Mouse (Mus musculus): ENCODE data around the gene Sphk1. TPM values are rescaled to one million over a fixed set of nuclear protein-coding genes. Genes with fewer than 3 reads are reported as not detected.
A peak's percentile ranks its signal among the peaks of the same experiment; 100 is the strongest.

Gene Sphk1
- polyA plus RNA-seq, 1 experiment from 2014 or later = 3.1 TPM

DNA sequence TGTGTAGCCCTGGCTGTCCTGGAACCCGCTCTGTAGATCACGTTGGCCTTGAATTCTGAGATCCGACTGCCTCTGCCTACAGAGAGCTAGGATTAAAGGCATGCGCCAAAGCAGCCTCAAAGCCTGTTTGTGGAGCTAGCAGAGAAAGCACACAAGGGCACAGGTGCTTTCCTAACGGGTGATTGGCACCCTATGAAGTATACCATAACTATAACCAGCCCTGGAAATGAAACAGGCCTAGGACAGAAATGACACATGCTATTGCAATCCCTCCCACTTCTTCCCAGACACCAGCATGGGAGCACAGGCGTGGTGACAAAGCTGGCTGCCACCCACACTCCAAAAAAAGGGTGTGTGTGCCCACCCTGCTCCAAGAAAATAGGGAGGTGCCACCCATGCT, 17.7 kb upstream of the Sphk1 start:
- Histone ChIP-seq H3K4me2 (no peak overlapping the region), H3K4me3 (no peak overlapping the region), H3K27me3 (0 out of 2 replicates have a peak, but pooled peaks cover 16% of the 10 kb centered on the region), H3K27ac (no peak overlapping the region), H3K9me3 (peaks cover 3% of the 10 kb centered on the region; the same call in 1 of the 2 replicates), H3K9ac (no peak overlapping the region), H3K36me3 (no peaks in the 10 kb centered on the region), H3K4me1 (replicated peaks) (peaks cover 5% of the 10 kb centered on the region; the same call in 1 of the 2 replicates)
- no peak for ATAC-seq (ENCODE audit: low FRiP score)
- 83% methylated on average over 6 of the region's 6 CpGs for WGBS

GRCm38 (mm10) chr11:116513531-116514038, 17.1 kb upstream of the Sphk1 start:
- H3K4me3 ChIP-seq = no peak overlapping the region
- ATAC-seq (ENCODE audit: low FRiP score) = no peak
- H3K27me3 ChIP-seq = 0 out of 2 replicates have a peak, but pooled peaks cover 16% of the 10 kb centered on the region
- H3K27ac ChIP-seq = no peak overlapping the region
- no peak overlapping the region for H3K4me2 ChIP-seq
- no peaks in the 10 kb centered on the region for H3K36me3 ChIP-seq
- H3K4me1 ChIP-seq (replicated peaks) = peaks cover 5% of the 10 kb centered on the region; the same call in 1 of the 2 replicates
- H3K9me3 ChIP-seq = peaks cover 3% of the 10 kb centered on the region; the same call in 1 of the 2 replicates
- H3K9ac ChIP-seq = no peak overlapping the region
- WGBS = 90% methylated on average over 4 of the region's 4 CpGs

DNA sequence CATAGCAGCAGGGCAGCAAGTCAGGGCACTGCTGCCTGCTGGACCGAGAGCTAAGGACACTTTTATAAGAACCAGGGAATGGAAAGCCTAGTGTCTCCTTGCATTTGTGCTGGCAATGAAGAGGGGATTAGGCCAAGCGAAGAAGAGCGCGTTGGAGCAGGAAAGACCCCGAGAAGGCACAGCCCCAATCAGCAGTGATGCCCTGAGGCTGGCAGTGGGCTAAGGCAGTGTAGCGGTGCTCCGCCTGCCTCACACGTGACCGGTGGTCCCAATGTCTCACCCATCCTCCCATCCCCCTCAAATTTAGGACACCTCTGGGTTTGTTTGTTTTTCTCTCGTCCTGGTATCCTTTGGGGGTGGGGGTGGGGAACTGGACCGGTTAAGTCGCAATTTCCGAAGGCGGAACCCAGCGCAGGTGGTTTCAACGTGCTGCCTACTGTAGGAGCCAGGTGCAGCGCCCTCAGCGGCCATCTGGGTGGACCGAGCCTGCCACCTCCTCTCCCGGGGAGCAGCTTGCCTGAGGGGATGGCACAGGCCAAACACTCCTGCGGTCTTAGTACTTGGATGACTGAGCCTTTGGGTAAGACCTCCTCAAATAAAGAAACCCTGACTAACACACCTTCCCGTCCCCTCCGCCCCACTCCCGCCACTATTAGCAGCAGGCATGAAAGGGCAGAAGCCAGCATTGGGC, 15.2 kb upstream of the Sphk1 start:
- ATAC-seq (ENCODE audit: low FRiP score) = no peak
- Histone ChIP-seq H3K9ac (0 out of 2 replicates have a peak overlapping the region, but pooled peaks have one; percentile 19), H3K27ac (no peak overlapping the region), H3K36me3 (no peaks in the 10 kb centered on the region), H3K27me3 (0 out of 2 replicates have a peak, but pooled peaks cover 16% of the 10 kb centered on the region), H3K9me3 (peaks cover 3% of the 10 kb centered on the region; the same call in 1 of the 2 replicates), H3K4me3 (peak overlapping the region; percentile 14; the same call in 1 of the 2 replicates), H3K4me2 (peak overlapping the region; percentile 44), H3K4me1 (replicated peaks) (peaks cover 5% of the 10 kb centered on the region; the same call in 1 of the 2 replicates)
- whole genome bisulfite sequencing = 17% methylated on average over 24 of the region's 24 CpGs

DNA sequence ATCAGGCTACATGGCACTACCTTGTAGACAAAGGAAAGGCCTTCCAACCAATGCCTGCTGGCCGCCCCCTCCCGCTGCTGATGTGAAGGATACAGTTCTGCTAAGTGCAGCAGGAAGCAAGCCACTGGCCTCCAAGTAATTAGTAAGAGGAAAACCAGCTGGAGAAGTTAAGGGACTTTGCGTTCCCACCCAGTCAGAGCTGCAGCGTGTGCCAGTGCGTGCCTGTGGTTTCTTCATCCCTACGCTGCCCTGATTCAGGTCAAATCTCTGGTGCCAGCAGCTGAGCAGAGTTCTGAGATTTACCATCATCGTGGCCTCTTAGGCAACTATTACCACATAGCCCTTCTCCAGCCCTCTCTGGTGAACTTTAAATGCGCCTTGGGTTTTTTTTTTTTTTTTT, 12.2 kb upstream of the Sphk1 start:
- Histone ChIP-seq H3K27me3 (0 out of 2 replicates have a peak, but pooled peaks cover 15% of the 10 kb centered on the region), H3K4me2 (no peak overlapping the region), H3K4me3 (no peak overlapping the region), H3K9me3 (no peaks in the 10 kb centered on the region), H3K36me3 (no peaks in the 10 kb centered on the region), H3K9ac (no peak overlapping the region), H3K27ac (no peak overlapping the region), H3K4me1 (replicated peaks) (peaks cover 13% of the 10 kb centered on the region)
- WGBS = 78% methylated on average over 8 of the region's 8 CpGs
- ATAC-seq (ENCODE audit: low FRiP score) = no peak

- no peak for ATAC-seq (ENCODE audit: low FRiP score)
- Histone ChIP-seq H3K9ac (no peak overlapping the region), H3K4me3 (no peak overlapping the region), H3K27me3 (0 out of 2 replicates have a peak, but pooled peaks cover 3% of the 10 kb centered on the region), H3K36me3 (no peaks in the 10 kb centered on the region), H3K4me1 (replicated peaks) (peaks cover 14% of the 10 kb centered on the region), H3K9me3 (no peaks in the 10 kb centered on the region), H3K4me2 (no peak overlapping the region), H3K27ac (no peak overlapping the region)
- WGBS = 58% methylated on average over 3 of the region's 3 CpGs
Measured at GRCm38 (mm10) chr11:116521143-116521542, 9.6 kb upstream of the Sphk1 start.

DNA sequence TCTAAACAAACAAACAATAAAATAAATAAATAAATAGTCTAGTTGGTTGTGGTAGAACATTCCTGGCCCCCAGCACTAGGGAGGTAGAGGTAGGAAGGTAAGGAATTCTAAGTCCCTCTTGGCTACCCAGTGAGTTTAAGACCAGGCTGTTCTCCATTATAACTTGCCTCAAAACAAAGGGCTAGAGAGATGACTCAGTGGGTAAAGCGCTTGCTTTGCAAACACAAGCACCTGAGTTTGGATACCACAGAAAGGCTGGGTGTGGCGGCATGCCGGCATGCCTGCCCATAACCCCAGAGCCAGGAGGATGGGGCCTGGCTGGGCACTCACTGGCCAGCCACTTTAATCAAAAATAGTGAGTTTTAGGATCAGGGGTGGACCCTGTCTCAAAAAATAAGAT, 8.7 kb upstream of the Sphk1 start:
- H3K4me3 ChIP-seq = no peak overlapping the region
- ATAC-seq (ENCODE audit: low FRiP score) = no peak
- H3K27ac ChIP-seq = no peak overlapping the region
- 91% methylated on average over 3 of the region's 3 CpGs for WGBS
- no peak overlapping the region for H3K9ac ChIP-seq
- H3K4me2 ChIP-seq = no peak overlapping the region
- H3K36me3 ChIP-seq = no peaks in the 10 kb centered on the region
- H3K9me3 ChIP-seq = no peaks in the 10 kb centered on the region
- 0 out of 2 replicates have a peak, but pooled peaks cover 10% of the 10 kb centered on the region for H3K27me3 ChIP-seq
- H3K4me1 ChIP-seq (replicated peaks) = peaks cover 14% of the 10 kb centered on the region

- Histone ChIP-seq H3K4me2 (no peak overlapping the region), H3K27ac (no peak overlapping the region), H3K9me3 (no peaks in the 10 kb centered on the region), H3K4me3 (no peak overlapping the region), H3K36me3 (no peaks in the 10 kb centered on the region), H3K9ac (no peak overlapping the region), H3K4me1 (replicated peaks) (peaks cover 14% of the 10 kb centered on the region), H3K27me3 (peaks cover 12% of the 10 kb centered on the region; the same call in 1 of the 2 replicates)
- no peak for ATAC-seq (ENCODE audit: low FRiP score)
- 52% methylated on average over 16 of the region's 16 CpGs for WGBS
Measured at GRCm38 (mm10) chr11:116522886-116523698, 7.6 kb upstream of the Sphk1 start.

DNA sequence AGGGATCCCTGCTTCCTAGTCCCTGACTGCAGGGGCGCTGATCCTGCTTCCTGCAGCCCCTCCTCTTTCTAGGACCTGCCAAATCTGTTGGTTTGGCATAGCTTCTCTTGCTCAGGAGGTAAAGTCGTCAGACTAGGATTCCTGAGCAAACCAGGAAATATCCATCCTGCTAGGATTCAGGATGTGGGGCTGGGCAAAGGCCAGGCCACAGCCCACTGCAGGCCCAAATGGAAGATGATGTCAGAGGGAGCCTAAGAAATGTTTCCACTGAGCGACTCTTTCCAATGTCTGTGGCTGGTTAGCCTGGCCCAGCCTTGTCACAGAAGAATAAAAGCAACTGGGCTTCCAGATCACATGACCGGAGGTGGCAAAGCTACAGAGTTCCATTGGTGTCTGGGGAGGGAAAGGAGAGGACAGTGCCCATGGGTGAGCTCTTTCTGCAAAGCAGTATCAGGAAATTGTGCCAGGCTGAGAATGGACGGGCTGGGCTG, 7.0 kb upstream of the Sphk1 start:
- peaks cover 17% of the 10 kb centered on the region for H3K27me3 ChIP-seq
- ATAC-seq (ENCODE audit: low FRiP score) = no peak
- no peaks in the 10 kb centered on the region for H3K9me3 ChIP-seq
- WGBS = 46% methylated on average over 5 of the region's 5 CpGs
- no peak overlapping the region for H3K9ac ChIP-seq
- no peaks in the 10 kb centered on the region for H3K36me3 ChIP-seq
- peaks cover 14% of the 10 kb centered on the region for H3K4me1 ChIP-seq (replicated peaks)
- no peak overlapping the region for H3K4me2 ChIP-seq
- no peak overlapping the region for H3K4me3 ChIP-seq
- no peak overlapping the region for H3K27ac ChIP-seq

DNA sequence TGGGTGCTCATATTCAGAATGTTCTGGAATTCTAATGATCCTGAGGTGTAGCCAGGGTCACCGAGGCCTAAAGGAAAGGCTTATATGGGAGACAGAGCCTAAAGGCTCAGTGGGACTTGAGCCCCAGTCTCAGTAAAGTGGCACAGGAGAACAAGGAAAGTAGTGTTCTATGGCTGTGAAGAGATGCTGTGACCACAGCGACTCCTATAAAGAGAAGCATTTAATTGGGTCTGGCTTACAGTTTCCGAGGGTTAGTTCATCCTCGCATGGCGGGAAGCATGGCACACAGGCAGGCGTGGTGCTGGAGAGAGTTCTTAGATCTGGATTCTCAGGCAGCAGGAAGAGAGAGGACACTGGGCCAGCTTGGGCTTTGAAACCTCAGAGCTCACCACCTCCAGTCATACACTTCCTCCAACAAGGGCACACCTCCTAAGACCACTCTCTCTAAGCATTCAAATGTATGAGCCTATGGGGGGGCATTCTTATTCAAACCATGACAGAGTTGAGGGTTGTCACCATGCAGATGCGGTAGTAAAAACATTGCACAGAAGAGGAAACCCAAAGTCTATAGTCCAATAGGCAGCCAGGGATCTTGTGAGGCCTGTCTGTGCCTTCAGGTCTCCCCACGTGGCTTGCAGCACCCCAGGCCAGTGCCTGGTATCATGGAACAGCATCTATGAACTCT, 1.9 kb upstream of the Sphk1 start:
- Histone ChIP-seq H3K27me3 (peaks cover 60% of the 10 kb centered on the region), H3K9me3 (no peaks in the 10 kb centered on the region), H3K4me2 (no peak overlapping the region), H3K4me1 (replicated peaks) (peaks cover 43% of the 10 kb centered on the region), H3K36me3 (no peaks in the 10 kb centered on the region), H3K4me3 (no peak overlapping the region), H3K27ac (no peak overlapping the region), H3K9ac (no peak overlapping the region)
- no peak for ATAC-seq (ENCODE audit: low FRiP score)
- WGBS = 79% methylated on average over 8 of the region's 8 CpGs

GRCm38 (mm10) chr11:116531371-116532191, 856 bp downstream of the Sphk1 start:
- H3K4me3 ChIP-seq = peak overlapping the region; percentile 44
- ATAC-seq (ENCODE audit: low FRiP score) = no peak
- peak overlapping the region; percentile 65 for H3K9ac ChIP-seq
- no peak overlapping the region for H3K27ac ChIP-seq
- H3K27me3 ChIP-seq = peaks cover 79% of the 10 kb centered on the region
- peaks cover 8% of the 10 kb centered on the region; the same call in 1 of the 2 replicates for H3K36me3 ChIP-seq
- no peaks in the 10 kb centered on the region for H3K9me3 ChIP-seq
- peaks cover 48% of the 10 kb centered on the region for H3K4me1 ChIP-seq (replicated peaks)
- 3% methylated on average over 48 of the region's 48 CpGs for WGBS
- H3K4me2 ChIP-seq = peak overlapping the region; percentile 73

DNA sequence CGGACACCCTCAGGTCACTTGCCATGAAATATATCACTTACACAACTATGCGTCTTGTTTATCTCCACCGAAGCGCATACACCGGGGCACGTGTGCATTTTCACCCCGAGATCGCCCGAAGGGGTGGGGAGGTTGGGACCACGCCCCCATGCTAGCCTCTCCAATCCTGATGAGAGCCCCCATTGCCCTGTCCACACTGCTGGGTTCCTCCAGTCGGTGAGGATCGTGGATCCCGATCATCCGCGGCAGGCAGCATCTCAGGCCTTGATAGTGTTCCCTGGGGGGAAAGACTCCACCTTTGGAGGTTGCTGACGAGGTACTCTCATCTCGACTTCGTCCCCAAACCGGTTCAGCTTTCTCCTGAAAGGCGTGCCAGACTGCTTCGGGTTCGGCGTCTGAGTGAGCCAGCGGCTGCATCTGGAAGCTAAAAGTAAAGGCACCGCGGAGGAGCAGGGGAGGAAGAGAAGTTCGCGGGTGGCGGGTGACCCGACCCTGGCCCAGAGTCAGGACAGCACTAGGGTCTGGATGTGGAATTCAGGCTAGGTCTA, 1.6 kb downstream of the Sphk1 start:
- H3K36me3 ChIP-seq = peaks cover 15% of the 10 kb centered on the region
- H3K27me3 ChIP-seq = peaks cover 74% of the 10 kb centered on the region
- peak overlapping the region; percentile 73 for H3K4me2 ChIP-seq
- WGBS = 1% methylated on average over 30 of the region's 30 CpGs
- peak overlapping the region; percentile 8; the same call in 1 of the 2 replicates for H3K27ac ChIP-seq
- H3K4me1 ChIP-seq (replicated peaks) = peaks cover 48% of the 10 kb centered on the region
- no peaks in the 10 kb centered on the region for H3K9me3 ChIP-seq
- H3K9ac ChIP-seq = peak overlapping the region; percentile 65
- ATAC-seq (ENCODE audit: low FRiP score) = no peak
- H3K4me3 ChIP-seq = peak overlapping the region; percentile 44

Measured in hindbrain, embryonic 13.5 days (tissue).